Mouse (Mus musculus): ENCODE measurements at regions not wholly inside any gene's neighbourhood (a gene's known extent, or its start where the extent isn't known, plus 50 kb on each side); places are given as distances from the start of the nearest gene placed in this dataset.

- TF ChIP-seq EP300 (IDR thresholded peaks at IDR 0.05) (no peak), CTCF (IDR thresholded peaks at IDR 0.05) (no peak)
Observed at GRCm38 (mm10) chr5:90700178-90700577, 59.0 kb upstream of the Cxcl5 start.

All from lung, postnatal 0 days (tissue).